Mouse (Mus musculus): ENCODE results near the gene Olfr828. TPM values are rescaled to one million over a fixed set of nuclear protein-coding genes. Genes with fewer than 3 reads are reported as not detected.

The Olfr828 gene
- polyA plus RNA-seq (2016; fragmentation: Nextera tagmentation; extraction: Ambion mirVana), result not detected in 2 replicates

DNA sequence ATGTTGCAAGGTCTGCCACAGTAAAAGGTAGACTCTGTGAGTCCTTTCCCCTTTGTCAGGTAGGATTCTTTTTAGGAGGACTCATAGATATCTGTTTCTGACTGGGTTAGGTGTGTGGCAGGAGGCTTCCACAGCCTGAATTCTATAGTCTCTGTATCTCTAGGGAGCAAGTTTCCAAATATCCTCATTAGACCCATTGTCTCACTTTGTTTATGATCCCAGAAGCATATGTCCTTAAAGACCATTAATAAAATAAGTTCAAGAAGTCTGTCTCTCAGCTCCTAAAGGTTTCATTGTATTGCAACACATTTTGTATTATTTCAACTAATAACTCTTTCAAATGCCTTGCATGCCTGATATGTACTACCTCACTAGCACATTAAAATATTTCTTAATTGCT is at the start of gene Olfr828:
Olfr828 (minus strand) TSS at position 101 of the 400 bp plus-strand sequence.
- Histone ChIP-seq H3K27me3 (no peaks in the 10 kb centered on the region), H3K9me3 (no peaks in the 10 kb centered on the region), H3K4me3 (no peak within 1 kb of the TSS), H3K9ac (no peak within 1 kb of the TSS), H3K4me1 (no peaks in the 10 kb centered on the region), H3K36me3 (no peaks in the 10 kb centered on the region), H3K4me2 (replicated peaks) (no peak within 1 kb of the TSS), H3K27ac (no peak within 1 kb of the TSS)
- ATAC-seq (ENCODE audit: insufficient number of reproducible peaks, insufficient read depth, low FRiP score, low TSS enrichment), result no peak

- Histone ChIP-seq H3K9ac (no peak within 1 kb of the TSS), H3K36me3 (no peaks in the 10 kb centered on the region), H3K4me1 (no peaks in the 10 kb centered on the region), H3K9me3 (no peaks in the 10 kb centered on the region), H3K27me3 (no peaks in the 10 kb centered on the region), H3K27ac (no peak within 1 kb of the TSS), H3K4me2 (replicated peaks) (no peak within 1 kb of the TSS), H3K4me3 (no peak within 1 kb of the TSS)
- WGBS, result 63% methylated on average over 1 of the region's 1 CpGs
- no peak for ATAC-seq (ENCODE audit: insufficient number of reproducible peaks, insufficient read depth, low FRiP score, low TSS enrichment)
These were observed 35.3 kb upstream of the Olfr828 start, which contains the start of gene Olfr829 for GRCm38 (mm10) chr9:18854633-18855032. TSS of gene Olfr829 (plus strand) at chr9:18854933.

GRCm38 (mm10) chr9:18785316-18785715 is 34.0 kb downstream of the Olfr828 start:
- 58% methylated on average over 7 of the region's 7 CpGs for WGBS
- no peak overlapping the region for H3K4me3 ChIP-seq
- H3K27me3 ChIP-seq, result no peaks in the 10 kb centered on the region
- no peak overlapping the region for H3K9ac ChIP-seq
- no peak overlapping the region for H3K27ac ChIP-seq
- no peaks in the 10 kb centered on the region for H3K4me1 ChIP-seq
- ATAC-seq (ENCODE audit: insufficient number of reproducible peaks, insufficient read depth, low FRiP score, low TSS enrichment), result no peak
- H3K36me3 ChIP-seq, result no peaks in the 10 kb centered on the region
- H3K4me2 ChIP-seq (replicated peaks), result no peak overlapping the region
- H3K9me3 ChIP-seq, result no peaks in the 10 kb centered on the region

- WGBS, result 61% methylated on average over 24 of the region's 24 CpGs
- no peaks in the 10 kb centered on the region for H3K27me3 ChIP-seq
- 0 out of 2 replicates have a peak, but pooled peaks have one; percentile 15 for ATAC-seq (ENCODE audit: insufficient number of reproducible peaks, insufficient read depth, low FRiP score, low TSS enrichment)
- H3K9me3 ChIP-seq, result 0 out of 2 replicates have a peak, but pooled peaks cover 4% of the 10 kb centered on the region
- no peaks in the 10 kb centered on the region for H3K36me3 ChIP-seq
- H3K4me3 ChIP-seq, result no peak overlapping the region
- H3K9ac ChIP-seq, result no peak overlapping the region
- no peak overlapping the region for H3K4me2 ChIP-seq (replicated peaks)
- no peak overlapping the region for H3K27ac ChIP-seq
- no peaks in the 10 kb centered on the region for H3K4me1 ChIP-seq
These were observed 39.9 kb downstream of the Olfr828 start for GRCm38 (mm10) chr9:18779476-18779875.

DNA sequence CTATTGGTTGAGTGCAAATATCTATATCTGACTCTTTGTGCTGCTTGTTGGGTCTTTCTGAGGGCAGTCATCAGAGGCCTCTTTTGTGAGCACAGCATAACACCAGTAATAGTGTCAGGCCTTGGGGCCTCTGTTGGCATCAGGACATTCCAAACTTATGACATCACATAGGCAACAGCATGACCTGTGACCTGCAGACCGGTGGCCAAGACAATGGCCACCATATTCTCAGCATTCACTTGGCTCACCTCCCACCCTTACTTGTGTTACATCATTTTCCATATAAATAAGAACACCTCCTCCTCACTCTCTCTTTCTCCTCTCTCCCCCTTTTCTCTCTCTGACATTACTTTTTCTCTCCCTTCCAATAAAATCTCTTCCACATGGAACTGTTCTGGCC is 40.3 kb downstream of the Olfr828 start:
- H3K27me3 ChIP-seq, result no peaks in the 10 kb centered on the region
- no peaks in the 10 kb centered on the region for H3K36me3 ChIP-seq
- H3K4me2 ChIP-seq (replicated peaks), result no peak overlapping the region
- H3K4me1 ChIP-seq, result no peaks in the 10 kb centered on the region
- 0 out of 2 replicates have a peak, but pooled peaks cover 4% of the 10 kb centered on the region for H3K9me3 ChIP-seq
- H3K9ac ChIP-seq, result no peak overlapping the region
- 69% methylated on average over 1 of the region's 1 CpGs for WGBS
- no peak overlapping the region for H3K27ac ChIP-seq
- ATAC-seq (ENCODE audit: insufficient number of reproducible peaks, insufficient read depth, low FRiP score, low TSS enrichment), result no peak
- H3K4me3 ChIP-seq, result no peak overlapping the region

Other genes with a start within 250 kb of the Olfr828 start
- gene Muc16, start 145.0 kb downstream of the Olfr828 start, polyA plus RNA-seq (2016; fragmentation: Nextera tagmentation; extraction: Ambion mirVana), result not detected in 2 replicates
- gene Olfr24, start 55.5 kb downstream of the Olfr828 start, polyA plus RNA-seq (2016; fragmentation: Nextera tagmentation; extraction: Ambion mirVana), result 0.04 TPM in 1 of 2 replicates, not detected in the other
- gene Olfr829, start 35.4 kb upstream of the Olfr828 start, polyA plus RNA-seq (2016; fragmentation: Nextera tagmentation; extraction: Ambion mirVana), result not detected in 2 replicates
- gene Olfr830, start 55.2 kb upstream of the Olfr828 start, polyA plus RNA-seq (2016; fragmentation: Nextera tagmentation; extraction: Ambion mirVana), result not detected in 2 replicates
- gene Olfr832, start 117.6 kb upstream of the Olfr828 start, polyA plus RNA-seq (2016; fragmentation: Nextera tagmentation; extraction: Ambion mirVana), result not detected in 2 replicates
- gene Olfr834, start 168.5 kb upstream of the Olfr828 start, polyA plus RNA-seq (2016; fragmentation: Nextera tagmentation; extraction: Ambion mirVana), result not detected in 2 replicates
- not detected in 2 replicates for gene Olfr835, start 213.2 kb upstream of the Olfr828 start, polyA plus RNA-seq (2016; fragmentation: Nextera tagmentation; extraction: Ambion mirVana)

All from embryonic facial prominence, embryonic 12.5 days (tissue).